ENCODE assay signal across 8 mouse cellular contexts in genomic region chr4:109201582-109202424, GRCm38 (mm10). TPM values are rescaled to one million over a fixed set of nuclear protein-coding genes. Genes with fewer than 3 reads are reported as not detected.
DNase-seq lines count a peak whose midpoint lies in the region; ATAC-seq and TF ChIP-seq lines count a peak whose summit lies in the region.

TSS of gene Osbpl9 (minus strand) at chr4:109202272.

- intact Hi-C loops in heart, postnatal 36 days (cut with DNase I) = loop anchor here (5.0 kb wide), 2 partner anchors 80 to 85 kb away; partner anchors contain the start of gene Eps15

- ATAC-seq in G1E (ENCODE audit: extremely low read depth, insufficient number of reproducible peaks, low FRiP score, poor library complexity, severe bottlenecking) = peak; percentile 95
- ATAC-seq in forebrain, embryonic 16.5 days = peak; percentile 97
- peak; percentile 99 for ATAC-seq in lung, embryonic 14.5 days (ENCODE audit: insufficient read depth)

- peaks cover 15% of the 10 kb centered on the region for H3K4me1 ChIP-seq in G1E (ENCODE audit: insufficient read depth, low read depth, low read length)
- peaks cover 17% of the 10 kb centered on the region for H3K4me1 ChIP-seq in forebrain, embryonic 16.5 days (replicated peaks; ENCODE audit: control insufficient read depth, insufficient read depth, low read length)
- peaks cover 5% of the 10 kb centered on the region; the same call in 1 of the 2 replicates for H3K4me1 ChIP-seq in lung, embryonic 14.5 days (ENCODE audit: insufficient read depth)
- 0 out of 2 replicates have a peak, but pooled peaks cover 3% of the 10 kb centered on the region for H3K4me1 ChIP-seq in olfactory bulb, adult 2 months (ENCODE audit: control insufficient read depth, insufficient read depth, low read length)
- H3K4me1 ChIP-seq in thymus, adult 2 months (replicated peaks; ENCODE audit: control insufficient read depth, insufficient read depth, low read length) = peaks cover 5% of the 10 kb centered on the region

- TF ChIP-seq CTCF in G1E (IDR thresholded peaks at IDR 0.05; ENCODE audit: low read depth, low read length) = no peak
- no peak; the same call in 1 of the 2 replicates for TF ChIP-seq CTCF in layer of hippocampus, adult 2 months (conservative IDR thresholded peaks at IDR 0.05)
- TF ChIP-seq CTCF in lung, embryonic 14.5 days (IDR thresholded peaks at IDR 0.05; ENCODE audit: low read depth) = 0 out of 2 replicates have a peak, but pooled peaks have one; percentile 5
- no peak for TF ChIP-seq CTCF in olfactory bulb, adult 2 months (IDR thresholded peaks at IDR 0.05; ENCODE audit: insufficient read depth, low read depth, low read length)
- no peak; the same call in 1 of the 2 replicates for TF ChIP-seq CTCF in thymus, adult 2 months (IDR thresholded peaks at IDR 0.05; ENCODE audit: borderline replicate concordance, control insufficient read depth, extremely low read depth, insufficient read depth, low read length, poor library complexity)

- peak within 1 kb of the TSS; percentile 98 for H3K4me3 ChIP-seq in G1E (ENCODE audit: low read depth, low read length)
- peak within 1 kb of the TSS; percentile 96 for H3K4me3 ChIP-seq in forebrain, embryonic 16.5 days (replicated peaks; ENCODE audit: low read length)
- H3K4me3 ChIP-seq in layer of hippocampus, adult 2 months = peak within 1 kb of the TSS; percentile 86
- peak within 1 kb of the TSS; percentile 84 for H3K4me3 ChIP-seq in lung, embryonic 14.5 days (ENCODE audit: low read depth, low read length)
- peak within 1 kb of the TSS; percentile 64 for H3K4me3 ChIP-seq in olfactory bulb, adult 2 months (ENCODE audit: insufficient read depth, low read depth, low read length)
- H3K4me3 ChIP-seq in thymus, adult 2 months (ENCODE audit: control insufficient read depth, insufficient read depth, low read length) = peak within 1 kb of the TSS; percentile 94

- H3K36me3 ChIP-seq in G1E (replicated peaks) = peaks cover 8% of the 10 kb centered on the region
- no peaks in the 10 kb centered on the region for H3K36me3 ChIP-seq in forebrain, embryonic 16.5 days (ENCODE audit: control insufficient read depth, insufficient read depth)
- no peaks in the 10 kb centered on the region for H3K36me3 ChIP-seq in lung, embryonic 14.5 days (ENCODE audit: insufficient read depth)
- no peaks in the 10 kb centered on the region for H3K36me3 ChIP-seq in thymus, adult 2 months (ENCODE audit: control insufficient read depth, insufficient read depth, low read length)

- no peaks in the 10 kb centered on the region for H3K9me3 ChIP-seq in G1E (replicated peaks)
- no peaks in the 10 kb centered on the region for H3K9me3 ChIP-seq in forebrain, embryonic 16.5 days (ENCODE audit: control insufficient read depth, low read length)
- no peaks in the 10 kb centered on the region for H3K9me3 ChIP-seq in lung, embryonic 14.5 days (ENCODE audit: low read depth, low read length)

- TF ChIP-seq POLR2A in olfactory bulb, adult 2 months (IDR thresholded peaks at IDR 0.05; ENCODE audit: insufficient read depth, low read depth, low read length) = peak; percentile 60
- TF ChIP-seq POLR2A in thymus, adult 2 months (IDR thresholded peaks at IDR 0.05; ENCODE audit: control insufficient read depth, extremely low read depth, insufficient read depth, low read length, poor library complexity) = peak; percentile 55; the same call in 1 of the 2 replicates

- peak within 1 kb of the TSS; percentile 98 for H3K27ac ChIP-seq in forebrain, embryonic 16.5 days (ENCODE audit: low read length)
- peak within 1 kb of the TSS; percentile 98 for H3K27ac ChIP-seq in layer of hippocampus, adult 2 months
- H3K27ac ChIP-seq in lung, embryonic 14.5 days (ENCODE audit: low read depth) = peak within 1 kb of the TSS; percentile 97
- H3K27ac ChIP-seq in olfactory bulb, adult 2 months (ENCODE audit: insufficient read depth, low read depth, low read length) = peak within 1 kb of the TSS; percentile 70
- H3K27ac ChIP-seq in thymus, adult 2 months (ENCODE audit: control insufficient read depth, insufficient read depth, low read length) = no peak within 1 kb of the TSS

- DNase-seq in G1E (ENCODE audit: low spot score) = peak; percentile 93
- DNase-seq in cerebellum, adult 18-20 months = peak; percentile 99
- DNase-seq in heart, postnatal 36 days = peak; percentile 99
- peak; percentile 96 to 98 for DNase-seq in layer of hippocampus, adult 2 months (ENCODE audit: low spot score in 2 of 2)
- peak; percentile 99 for DNase-seq in lung, embryonic 14.5 days
- peak; percentile 100 for DNase-seq in thymus, adult 2 months

- under 1% methylated on average over 59 of the region's 59 CpGs for whole genome bisulfite sequencing in forebrain, embryonic 16.5 days
- WGBS in lung, embryonic 14.5 days = under 1% methylated on average over 59 of the region's 59 CpGs
- WGBS in olfactory bulb, adult 2 months = under 1% methylated on average over 59 of the region's 59 CpGs
- WGBS in thymus, adult 2 months = under 1% methylated on average over 59 of the region's 59 CpGs

- H3K4me2 ChIP-seq in forebrain, embryonic 16.5 days (ENCODE audit: low read length) = peak within 1 kb of the TSS; percentile 73
- H3K4me2 ChIP-seq in lung, embryonic 14.5 days = peak within 1 kb of the TSS; percentile 95

- H3K9ac ChIP-seq in forebrain, embryonic 16.5 days (replicated peaks; ENCODE audit: low read depth, low read length) = peak within 1 kb of the TSS; percentile 83
- H3K9ac ChIP-seq in lung, embryonic 14.5 days = peak within 1 kb of the TSS; percentile 74

- H3K27me3 ChIP-seq in G1E (ENCODE audit: insufficient read depth, low read length) = peaks cover 3% of the 10 kb centered on the region; the same call in 1 of the 2 replicates
- no peaks in the 10 kb centered on the region for H3K27me3 ChIP-seq in forebrain, embryonic 16.5 days (replicated peaks; ENCODE audit: control insufficient read depth, insufficient read depth, low read length)
- H3K27me3 ChIP-seq in lung, embryonic 14.5 days (ENCODE audit: insufficient read depth, low read length) = no peaks in the 10 kb centered on the region
- no peaks in the 10 kb centered on the region for H3K27me3 ChIP-seq in thymus, adult 2 months (ENCODE audit: control insufficient read depth, insufficient read depth, low read length)

RNA-seq across cellular contexts. Expression of gene Osbpl9, which starts in this region (rescaled TPM):
- total RNA-seq in G1E (2014; fragmentation: Nextera tagmentation) (147 and 187 TPM in 2 replicates), G1E (2017) (71.3 and 77.9 TPM in 2 replicates)
- 4.2 and 6.4 TPM in 2 replicates for polyA plus RNA-seq in G1E (2012)
- 76.9 and 86.5 TPM in 2 replicates for polyA plus RNA-seq in forebrain, embryonic 16.5 days (2015; fragmentation: Nextera tagmentation; extraction: Ambion mirVana)
- 100 to 1,000 TPM in 1 of 2 experiments, 10 to 100 TPM in 1; 97.8 to 104 TPM for total RNA-seq in heart, postnatal 36 days (2021)
- 10 to 100 TPM; 53.9 to 56.2 TPM for total RNA-seq in layer of hippocampus, adult 2 months (2021)
- 59.4 and 60.0 TPM in 2 replicates for polyA plus RNA-seq in lung, embryonic 14.5 days (2014; fragmentation: Nextera tagmentation; extraction: Ambion mirVana)
- not detected in 2 replicates for polyA plus RNA-seq in olfactory bulb, adult 2 months (2012; ENCODE audit: insufficient read depth, insufficient read length, low replicate concordance, missing spikeins)
- polyA plus RNA-seq in thymus, adult 2 months (2012; rRNA removed) = 87.0 and 93.2 TPM in 2 replicates
